Mouse (Mus musculus) neural tube, embryonic 11.5 days (tissue): ENCODE results near the gene Tinagl1. TPM values are rescaled to one million over a fixed set of nuclear protein-coding genes. Genes with fewer than 3 reads are reported as not detected.

Experiments used
- ATAC-seq: fragments of 200-750 bp; cut with Nextera tagmentation; 2 replicates; pipeline ENCODE4 v1.8.0; 2017; ENCODE audit warnings: moderate number of reproducible peaks, mild to moderate bottlenecking, moderate TSS enrichment, moderate library complexity; ENCODE audit not compliant: insufficient read depth, low FRiP score, low TSS enrichment
- DNase-seq: peaks from one replicate; pipeline ENCODE4 v3.0.0-alpha.2; 2015; ENCODE audit warnings: low spot score
- H3K27ac ChIP-seq: fragments of 300-500 bp; sonication (generic); 2 replicates; pipeline ENCODE4 v1.5.1; 2014; ENCODE audit warnings: low read depth, mild to moderate bottlenecking, low read length
- H3K27me3 ChIP-seq: fragments of 300-500 bp; sonication (generic); 2 replicates; pipeline ENCODE4 v1.6.1; 2014; ENCODE audit warnings: mild to moderate bottlenecking, low read length, mixed read lengths; ENCODE audit not compliant: control insufficient read depth, insufficient read depth
- H3K36me3 ChIP-seq: fragments of 300-500 bp; sonication (generic); 2 replicates; pipeline ENCODE4 v1.6.1; 2014; ENCODE audit warnings: mild to moderate bottlenecking, low read length, moderate library complexity, mixed read lengths; ENCODE audit not compliant: control insufficient read depth, insufficient read depth
- H3K4me1 ChIP-seq: fragments of 300-500 bp; sonication (generic); 2 replicates; pipeline ENCODE4 v1.6.1; 2014; ENCODE audit warnings: low read length, mixed read lengths; ENCODE audit not compliant: control insufficient read depth, insufficient read depth
- H3K4me2 ChIP-seq: fragments of 300-500 bp; sonication (generic); 2 replicates; pipeline ENCODE4 v1.6.1; 2014; ENCODE audit warnings: low read depth, mild to moderate bottlenecking, moderate library complexity
- H3K4me3 ChIP-seq: fragments of 300-500 bp; sonication (generic); 2 replicates; pipeline ENCODE4 v1.5.1; 2014; ENCODE audit warnings: low read depth, low read length
- H3K9ac ChIP-seq: fragments of 300-500 bp; sonication (generic); 2 replicates; pipeline ENCODE4 v1.6.1; 2014; ENCODE audit warnings: mild to moderate bottlenecking, low read length
- H3K9me3 ChIP-seq: fragments of 300-500 bp; sonication (generic); 2 replicates; pipeline ENCODE4 v1.6.1; 2016; ENCODE audit warnings: low read length; ENCODE audit not compliant: control insufficient read depth
- WGBS: fragments of 180-500 bp; shearing (Covaris S2); extraction: QIAGEN DNeasy Blood & Tissue Kit; methylation state at CpG from one replicate; pipeline ENCODE4 v1.1.7; 2014; 5-methylcytosine and 5-hydroxymethylcytosine counted together
- polyA plus RNA-seq: library from polyadenylated mRNA; unstranded; fragments of >200 nt; fragmentation: Nextera tagmentation; extraction: Ambion mirVana; gene quantifications from 2 replicates; pipeline ENCODE4 v1.2.1, GENCODE M21; 2014

The Tinagl1 gene
- polyA plus RNA-seq, 1 experiment from 2014 or later: 4.7 TPM

DNA sequence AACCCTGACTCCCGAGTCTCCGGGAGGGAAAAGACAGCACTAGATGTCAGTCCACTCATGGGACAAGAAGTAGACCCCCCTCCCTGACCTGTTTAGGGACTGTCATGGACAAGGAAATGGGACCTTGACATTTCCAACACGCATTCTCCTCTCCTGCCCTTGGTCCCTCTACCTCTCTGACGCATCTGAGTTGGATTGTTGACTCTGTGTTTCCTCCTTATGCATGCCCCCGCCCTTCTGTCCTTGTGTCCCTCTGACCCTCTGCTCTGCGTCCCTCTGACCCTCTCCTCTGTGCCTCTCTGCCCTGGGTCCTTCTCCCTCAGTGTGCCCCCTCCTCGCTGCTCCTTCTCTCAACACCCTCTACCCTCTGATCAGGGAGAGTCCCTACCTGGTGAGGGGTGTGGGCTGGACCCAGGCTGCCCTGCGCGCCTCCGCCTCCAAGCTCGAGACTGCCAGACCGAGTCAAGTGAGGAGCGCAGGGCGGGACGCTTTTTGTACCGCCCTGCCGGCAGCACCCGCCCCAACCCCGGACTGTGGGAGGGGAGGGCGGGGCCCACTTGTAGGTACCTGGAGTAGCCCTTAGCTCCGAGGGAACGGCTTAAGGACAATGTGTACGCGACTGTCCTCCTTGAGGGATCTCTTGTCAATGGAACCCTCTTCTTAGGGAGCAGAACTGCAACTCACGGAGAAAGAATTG, 439 bp downstream of the Tinagl1 start:
- Histone ChIP-seq H3K27me3 (peaks cover 14% of the 10 kb centered on the region; the same call in 1 of the 2 replicates), H3K9me3 (no peaks in the 10 kb centered on the region), H3K27ac (no peak overlapping the region), H3K4me2 (peak overlapping the region; percentile 31), H3K4me3 (no peak overlapping the region), H3K36me3 (no peaks in the 10 kb centered on the region), H3K4me1 (peaks cover 11% of the 10 kb centered on the region; the same call in 1 of the 2 replicates), H3K9ac (no peak overlapping the region)
- ATAC-seq (no peak), DNase-seq (peak; percentile 51)
- 2% methylated on average over 25 of the region's 25 CpGs for whole genome bisulfite sequencing

DNA sequence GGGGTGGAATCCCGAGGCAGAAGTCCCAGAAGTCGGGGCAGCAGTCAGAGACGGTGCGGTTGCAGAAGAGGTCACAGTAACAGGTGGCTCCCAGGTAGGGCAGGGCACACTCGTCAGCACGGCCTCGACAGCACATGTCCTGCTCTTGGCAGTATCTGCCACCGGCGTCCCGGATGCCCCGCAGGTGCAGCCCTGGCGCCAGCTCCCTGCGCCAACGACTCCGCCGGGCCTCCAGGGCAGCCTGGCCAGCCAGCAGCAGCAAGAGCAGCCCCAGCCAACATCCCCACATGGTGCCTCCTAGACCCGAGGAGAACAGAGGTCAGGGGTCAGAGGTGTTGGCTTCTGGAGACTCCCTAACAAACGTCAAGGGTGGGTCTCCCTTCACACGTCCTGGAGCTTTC, 1.0 kb downstream of the Tinagl1 start:
- peaks cover 11% of the 10 kb centered on the region; the same call in 1 of the 2 replicates for H3K4me1 ChIP-seq
- DNase-seq (no peak), ATAC-seq (no peak)
- 48% methylated on average over 19 of the region's 19 CpGs for WGBS
- no peaks in the 10 kb centered on the region for H3K36me3 ChIP-seq
- peak overlapping the region; percentile 22; the same call in 1 of the 2 replicates for H3K4me2 ChIP-seq
- no peaks in the 10 kb centered on the region for H3K9me3 ChIP-seq
- peaks cover 14% of the 10 kb centered on the region; the same call in 1 of the 2 replicates for H3K27me3 ChIP-seq
- H3K9ac ChIP-seq: no peak overlapping the region
- 0 out of 2 replicates have a peak overlapping the region, but pooled peaks have one; percentile 1 for H3K4me3 ChIP-seq
- no peak overlapping the region for H3K27ac ChIP-seq

DNA sequence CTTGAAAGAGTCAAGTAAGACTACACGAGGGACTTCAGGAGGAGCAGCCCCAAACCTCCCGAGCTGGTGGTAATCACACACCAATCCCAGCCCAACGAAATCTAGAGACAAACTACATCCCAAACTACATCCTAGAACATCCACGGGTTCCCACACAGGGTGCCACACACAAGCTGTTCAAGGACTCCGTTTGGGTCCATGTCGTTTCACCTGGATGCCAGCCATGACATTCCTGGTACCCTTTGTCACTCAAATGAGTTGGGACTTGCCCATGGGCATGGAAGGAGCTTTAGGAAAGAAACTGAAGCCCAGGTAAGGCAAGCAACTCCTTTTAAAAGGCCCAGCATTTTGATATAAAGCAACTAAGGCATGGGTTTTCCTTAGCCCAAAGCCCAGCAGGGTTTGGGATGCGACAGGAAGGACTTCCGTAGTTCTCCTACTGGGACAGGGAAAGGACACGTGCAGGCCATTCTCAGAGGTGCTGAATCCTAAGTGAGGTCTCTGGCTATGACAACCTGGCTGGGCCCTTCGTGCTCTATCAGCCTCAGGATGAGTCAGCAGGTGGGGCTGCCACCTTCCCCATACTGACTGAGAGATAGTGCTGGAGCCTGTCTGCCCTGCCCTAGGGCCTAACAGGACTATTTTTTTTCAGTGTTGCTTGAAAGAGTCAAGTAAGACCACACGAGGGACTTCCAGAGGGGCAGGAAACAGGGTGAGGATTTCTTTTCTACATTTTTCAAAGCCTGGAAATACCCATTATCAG, 1.7 kb downstream of the Tinagl1 start:
- DNase-seq (no peak), ATAC-seq (no peak)
- no peaks in the 10 kb centered on the region for H3K36me3 ChIP-seq
- no peak overlapping the region for H3K4me2 ChIP-seq
- peaks cover 14% of the 10 kb centered on the region; the same call in 1 of the 2 replicates for H3K27me3 ChIP-seq
- H3K9ac ChIP-seq: no peak overlapping the region
- H3K4me3 ChIP-seq: no peak overlapping the region
- 73% methylated on average over 11 of the region's 11 CpGs for WGBS
- H3K4me1 ChIP-seq: peaks cover 15% of the 10 kb centered on the region; the same call in 1 of the 2 replicates
- no peak overlapping the region for H3K27ac ChIP-seq
- no peaks in the 10 kb centered on the region for H3K9me3 ChIP-seq

DNA sequence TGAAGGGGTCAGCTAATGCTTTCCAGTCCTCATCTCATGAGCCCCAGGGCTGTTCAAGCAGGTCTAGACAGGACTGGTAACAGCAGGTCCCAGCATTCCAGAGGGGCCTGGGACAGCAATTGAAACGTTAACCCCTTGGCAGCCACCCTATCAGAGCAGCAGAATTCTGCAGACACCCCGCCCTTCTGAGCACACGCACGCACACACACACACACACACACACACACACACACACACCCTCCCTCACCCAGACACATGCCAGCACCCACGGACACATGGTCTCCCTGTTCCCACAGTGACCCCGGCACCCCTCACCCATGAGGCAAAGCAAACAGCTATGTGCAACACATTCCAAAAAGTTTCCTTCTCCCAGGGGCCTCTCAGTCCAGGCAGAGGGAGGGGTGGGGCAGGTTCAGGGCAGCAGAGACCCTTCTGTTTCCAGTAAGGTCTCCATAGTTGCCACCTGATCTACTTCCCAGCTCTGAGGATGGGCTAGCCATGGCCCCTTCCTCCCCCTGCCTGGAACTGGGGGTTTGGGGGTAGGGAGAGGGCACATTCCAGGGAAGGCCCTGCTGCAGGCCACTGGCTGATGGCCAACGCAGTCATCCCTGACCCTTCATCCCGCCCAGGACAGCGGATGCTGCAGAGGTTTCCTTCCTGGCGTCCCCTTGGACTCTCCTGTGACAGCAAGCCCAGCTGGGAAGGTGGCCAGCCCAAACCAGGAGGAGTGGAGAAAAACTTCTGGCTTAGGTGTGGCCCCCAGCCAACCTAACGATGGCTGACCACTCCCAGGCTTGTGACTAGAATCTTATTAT, 2.8 kb downstream of the Tinagl1 start:
- ATAC-seq (no peak), DNase-seq (no peak)
- WGBS: 67% methylated on average over 11 of the region's 11 CpGs
- Histone ChIP-seq H3K4me3 (no peak overlapping the region), H3K4me2 (no peak overlapping the region), H3K4me1 (peaks cover 18% of the 10 kb centered on the region; the same call in 1 of the 2 replicates), H3K27ac (no peak overlapping the region), H3K36me3 (no peaks in the 10 kb centered on the region), H3K9ac (no peak overlapping the region), H3K9me3 (no peaks in the 10 kb centered on the region), H3K27me3 (peaks cover 16% of the 10 kb centered on the region; the same call in 1 of the 2 replicates)

GRCm38 (mm10) chr4:130170362-130170761, 4.6 kb downstream of the Tinagl1 start:
- H3K4me1 ChIP-seq: peaks cover 18% of the 10 kb centered on the region; the same call in 1 of the 2 replicates
- 92% methylated on average over 4 of the region's 4 CpGs for WGBS
- H3K36me3 ChIP-seq: no peaks in the 10 kb centered on the region
- H3K4me3 ChIP-seq: no peak overlapping the region
- peaks cover 16% of the 10 kb centered on the region; the same call in 1 of the 2 replicates for H3K27me3 ChIP-seq
- DNase-seq: no peak
- H3K27ac ChIP-seq: no peak overlapping the region
- no peak overlapping the region for H3K4me2 ChIP-seq
- ATAC-seq: no peak
- H3K9ac ChIP-seq: no peak overlapping the region
- no peaks in the 10 kb centered on the region for H3K9me3 ChIP-seq

GRCm38 (mm10) chr4:130169411-130169971, 5.4 kb downstream of the Tinagl1 start:
- no peak overlapping the region for H3K27ac ChIP-seq
- peaks cover 13% of the 10 kb centered on the region; the same call in 1 of the 2 replicates for H3K4me1 ChIP-seq
- H3K36me3 ChIP-seq: no peaks in the 10 kb centered on the region
- no peak overlapping the region for H3K9ac ChIP-seq
- no peak for DNase-seq
- no peak for ATAC-seq
- H3K4me3 ChIP-seq: no peak overlapping the region
- no peak overlapping the region for H3K4me2 ChIP-seq
- no peaks in the 10 kb centered on the region for H3K9me3 ChIP-seq
- WGBS: 86% methylated on average over 16 of the region's 16 CpGs
- peaks cover 11% of the 10 kb centered on the region; the same call in 1 of the 2 replicates for H3K27me3 ChIP-seq

DNA sequence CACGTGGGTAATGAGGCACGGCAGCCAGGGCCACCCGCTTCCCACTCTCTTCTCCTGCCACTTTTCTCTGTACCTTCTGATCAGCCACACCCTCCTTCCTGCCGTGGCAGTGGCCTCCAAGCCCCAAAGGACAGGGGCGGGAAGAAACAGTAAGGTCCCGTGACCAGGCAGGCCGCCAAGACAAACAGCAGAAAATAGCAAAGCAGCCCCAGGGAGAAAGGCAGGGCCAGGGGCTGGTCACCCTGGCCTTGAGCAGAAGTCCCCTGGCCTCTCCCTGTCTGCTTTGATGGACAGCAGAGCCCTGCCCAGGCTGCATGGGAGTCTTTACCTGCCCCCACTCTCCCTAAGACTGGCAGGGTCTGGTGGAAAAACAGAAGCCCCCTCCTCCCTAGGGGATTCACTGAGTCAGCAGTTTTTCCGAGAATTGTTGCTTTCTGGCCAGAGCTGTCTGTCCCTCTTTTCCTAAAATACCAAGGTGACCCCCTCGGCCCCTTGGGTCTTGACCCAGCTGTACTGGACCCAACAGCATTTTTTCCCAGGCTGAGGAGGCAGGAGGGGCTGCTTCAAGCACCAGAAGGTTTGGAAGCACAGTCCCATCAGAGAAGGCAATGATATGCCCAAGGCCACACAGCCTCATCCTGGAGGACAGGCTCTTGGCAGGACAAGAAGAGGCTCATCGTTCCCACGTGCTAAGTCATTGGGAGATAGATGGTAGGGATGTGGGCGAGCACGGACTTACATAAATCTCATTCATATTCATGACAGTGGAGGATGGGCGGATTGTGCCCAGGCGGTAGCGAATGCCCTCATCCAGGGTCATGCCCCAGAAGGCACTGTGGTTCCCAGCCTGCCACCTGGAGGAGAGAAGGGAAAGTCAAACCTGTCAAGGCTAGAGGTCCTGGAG, 6.4 kb downstream of the Tinagl1 start:
- Histone ChIP-seq H3K4me2 (no peak overlapping the region), H3K27ac (no peak overlapping the region), H3K9ac (no peak overlapping the region), H3K4me1 (peaks cover 11% of the 10 kb centered on the region), H3K9me3 (no peaks in the 10 kb centered on the region), H3K4me3 (no peak overlapping the region), H3K36me3 (no peaks in the 10 kb centered on the region), H3K27me3 (peaks cover 12% of the 10 kb centered on the region)
- no peak for ATAC-seq
- WGBS: 38% methylated on average over 16 of the region's 16 CpGs
- DNase-seq: peak; percentile 40
